Mouse (Mus musculus): ENCODE data around the gene Grid2ip.

DNA sequence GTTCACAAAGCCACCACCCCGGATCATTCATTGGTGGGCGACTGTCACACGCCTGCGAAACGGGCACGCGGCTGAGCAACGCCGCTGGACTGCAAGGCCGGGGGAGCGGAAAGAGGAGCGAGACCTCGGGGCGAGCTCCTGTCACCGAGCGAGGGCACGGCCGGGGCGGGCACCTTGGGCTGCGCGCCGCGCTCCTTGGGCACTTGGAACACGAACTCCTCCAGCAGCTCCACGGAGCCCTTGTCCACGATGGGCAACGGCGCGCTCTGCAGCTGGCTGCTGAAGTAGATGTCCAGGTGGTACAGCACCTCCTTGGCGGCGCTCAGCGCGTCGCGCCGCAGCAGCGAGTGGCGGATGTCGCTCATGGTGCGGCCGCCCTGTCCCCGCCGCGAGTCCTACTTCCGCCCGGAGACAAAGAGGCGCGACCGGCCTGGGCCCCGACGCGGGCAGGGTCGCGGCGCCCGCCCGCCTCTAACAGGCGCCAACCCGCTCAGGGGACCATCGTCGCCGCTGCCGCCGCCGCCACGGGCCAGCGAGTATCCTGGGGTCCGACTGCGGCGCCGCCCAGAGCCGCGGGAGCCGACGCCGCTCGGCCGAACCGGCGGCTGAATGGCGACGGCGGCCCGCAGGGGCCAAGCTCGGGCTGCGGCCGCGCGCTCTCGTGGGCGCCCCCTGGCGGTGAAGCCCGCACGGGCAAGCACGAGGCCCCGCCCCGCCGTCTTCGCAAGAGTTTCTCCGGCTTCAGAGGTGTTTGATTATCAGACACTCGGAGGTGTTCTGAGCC lies 42.2 kb upstream of the Grid2ip start, which contains the start of gene E130309D02Rik:
- TF ChIP-seq CTCF (IDR thresholded peaks at IDR 0.05; ENCODE audit: insufficient read depth, low read length) (peak; percentile 32; the same call in 1 of the 2 replicates), POLR2A (IDR thresholded peaks at IDR 0.05; ENCODE audit: borderline replicate concordance, extremely low read depth, low read depth, low read length) (peak; percentile 51; the same call in 1 of the 2 replicates)
